Mouse (Mus musculus) spleen, adult 18-20 months (tissue): ENCODE measurements around the gene Abcc10.

Source experiments
- DNase-seq, 2 experiments: peaks; one replicate each; pipeline ENCODE4 v3.0.0; 2022; ENCODE audit warnings: mixed read lengths in 2 of 2

The Abcc10 gene

GRCm38 (mm10) chr17:46258279-46259053, 69.7 kb downstream of the Abcc10 start:
- DNase-seq, result no peak

DNA sequence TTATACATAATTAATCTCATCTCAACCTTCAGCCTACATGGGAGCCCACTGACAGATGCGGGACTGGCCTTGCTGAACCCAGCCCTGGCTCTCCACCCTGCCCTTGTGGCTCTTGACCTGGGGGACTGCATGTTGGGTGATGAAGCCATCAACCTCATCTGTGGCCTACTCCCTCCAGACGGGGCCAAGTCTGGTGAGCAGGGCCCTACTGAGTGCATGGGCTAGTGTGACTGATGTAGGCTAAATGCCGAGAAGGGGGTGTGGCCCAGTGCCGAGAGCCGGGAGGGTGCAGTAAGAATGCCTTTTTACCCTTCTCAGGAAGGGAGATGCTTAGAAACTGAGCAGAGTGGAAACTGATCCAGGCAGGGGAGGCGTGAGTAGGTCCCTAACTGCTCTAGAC, 73.0 kb downstream of the Abcc10 start:
- no peak for DNase-seq

DNA sequence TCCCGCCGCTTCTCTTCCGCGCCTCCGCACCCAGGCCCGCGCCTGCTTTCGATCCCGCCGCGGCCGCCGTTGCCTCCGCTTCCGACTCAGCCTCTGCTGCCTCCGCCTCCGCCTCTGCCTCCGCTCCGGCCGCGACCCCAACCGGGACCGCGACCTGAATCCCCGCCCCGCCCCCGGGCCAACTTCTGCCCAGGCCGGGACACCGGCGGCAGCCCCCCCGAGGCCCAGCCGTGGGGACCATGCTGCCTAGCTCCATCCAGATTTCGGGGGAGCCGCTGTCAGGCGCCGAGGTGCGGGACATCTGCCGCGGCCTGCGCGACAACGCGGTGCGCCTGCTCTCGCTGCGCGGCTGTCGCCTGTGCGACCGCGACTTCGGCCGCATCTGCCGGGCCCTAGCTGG, 74.0 kb downstream of the Abcc10 start:
- DNase-seq, result peak in 1 of 2 experiments; percentile 33

DNA sequence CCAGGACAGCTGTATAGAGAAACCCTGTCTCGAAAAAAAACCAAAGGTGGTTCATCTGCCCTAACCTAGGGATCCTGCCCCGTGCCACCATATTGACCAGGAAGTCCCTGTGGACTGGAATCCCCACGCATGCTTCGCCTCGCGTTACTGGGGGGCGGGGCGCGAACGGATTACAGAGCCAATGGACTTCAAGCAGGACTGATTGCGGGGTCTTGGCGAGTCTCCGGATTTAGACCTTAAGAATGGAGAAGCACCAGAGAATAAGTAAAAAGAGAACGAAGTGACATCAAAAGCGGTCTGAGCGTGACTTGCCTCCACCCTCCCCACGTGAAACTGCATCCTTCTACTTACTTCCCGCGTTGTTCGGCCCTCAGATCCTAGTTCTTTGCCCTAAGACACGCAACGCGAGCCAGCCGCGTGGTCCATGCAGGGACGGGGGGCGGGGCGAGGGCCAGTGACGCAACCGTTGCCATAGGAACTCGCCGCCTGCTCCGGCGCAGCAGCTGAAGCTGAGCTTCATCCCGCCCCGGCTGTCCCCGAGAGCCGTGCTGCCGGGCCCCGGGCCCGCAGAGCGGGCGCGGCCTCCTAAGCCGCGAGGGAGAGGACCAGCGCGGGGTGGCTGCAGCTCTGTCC, 74.6 kb downstream of the Abcc10 start, which contains the start of gene Lrrc73:
TSS of gene Lrrc73 (plus strand) at position 80 of the 633 bp plus-strand sequence.
- DNase-seq, result peak; percentile 83 to 92
